Mouse (Mus musculus): ENCODE data around the gene Vps11.

- TF ChIP-seq EP300 (IDR thresholded peaks at IDR 0.05; ENCODE audit: low read depth): no peak
- TF ChIP-seq CTCF (IDR thresholded peaks at IDR 0.05; ENCODE audit: low read depth): no peak
Observed at GRCm38 (mm10) chr9:44378153-44378730, 16.8 kb upstream of the Vps11 start.

All from heart, postnatal 0 days (tissue).